Mouse (Mus musculus) embryonic facial prominence, embryonic 14.5 days (tissue): Measurements from ENCODE around the gene Phf7. TPM values are rescaled to one million over a fixed set of nuclear protein-coding genes. Genes with fewer than 3 reads are reported as not detected.

Experiments used
- ATAC-seq: fragments of 200-750 bp; cut with Nextera tagmentation; 2 replicates; pipeline ENCODE4 v1.8.0; 2017; ENCODE audit warnings: low read depth, moderate number of reproducible peaks, moderate TSS enrichment
- DNase-seq: peaks from one replicate; pipeline ENCODE4 v3.0.0-alpha.2; 2015; ENCODE audit warnings: low spot score
- H3K27ac ChIP-seq: fragments of 300-500 bp; sonication (generic); replicated peaks from 2 replicates; pipeline ENCODE4 v1.5.1; 2014; ENCODE audit warnings: low read depth, mild to moderate bottlenecking, low read length, moderate library complexity
- H3K27me3 ChIP-seq: fragments of 300-500 bp; sonication (generic); replicated peaks from 2 replicates; pipeline ENCODE4 v1.6.1; 2014; ENCODE audit warnings: low read length; ENCODE audit not compliant: control insufficient read depth, insufficient read depth
- H3K36me3 ChIP-seq: fragments of 300-500 bp; sonication (generic); 2 replicates; pipeline ENCODE4 v1.6.1; 2014; ENCODE audit warnings: low read length, mixed read lengths; ENCODE audit not compliant: control insufficient read depth, insufficient read depth
- H3K4me1 ChIP-seq: fragments of 300-500 bp; sonication (generic); 2 replicates; pipeline ENCODE4 v1.6.1; 2014; ENCODE audit warnings: antibody characterized with exemption, low read length; ENCODE audit not compliant: control insufficient read depth, insufficient read depth
- H3K4me2 ChIP-seq: fragments of 300-500 bp; sonication (generic); 2 replicates; pipeline ENCODE4 v1.6.1; 2014; ENCODE audit warnings: low read depth, mild to moderate bottlenecking, low read length, moderate library complexity, mixed read lengths
- H3K4me3 ChIP-seq: fragments of 300-500 bp; sonication (generic); 2 replicates; pipeline ENCODE4 v1.5.1; 2014; ENCODE audit warnings: low read depth, mild to moderate bottlenecking, low read length
- H3K9ac ChIP-seq: fragments of 300-500 bp; sonication (generic); 2 replicates; pipeline ENCODE4 v1.6.1; 2014; ENCODE audit warnings: low read depth, mild to moderate bottlenecking, low read length, moderate library complexity, mixed read lengths
- H3K9me3 ChIP-seq: fragments of 300-500 bp; sonication (generic); 2 replicates; pipeline ENCODE4 v1.6.1; 2016; ENCODE audit warnings: low read length; ENCODE audit not compliant: control insufficient read depth
- WGBS: fragments of 180-500 bp; shearing (Covaris S2); extraction: QIAGEN DNeasy Blood & Tissue Kit; methylation state at CpG from one replicate; pipeline ENCODE4 v1.1.7; 2014; 5-methylcytosine and 5-hydroxymethylcytosine counted together
- polyA plus RNA-seq: library from polyadenylated mRNA; unstranded; fragments of >200 nt; fragmentation: Nextera tagmentation; extraction: Ambion mirVana; gene quantifications from 2 replicates; pipeline ENCODE4 v1.2.1, GENCODE M21; 2014

Phf7 gene
- polyA plus RNA-seq, 1 experiment from 2014 or later, result 10.0 TPM

GRCm38 (mm10) chr14:31188771-31189181 is 62.3 kb downstream of the Phf7 start:
- 87% methylated on average over 6 of the region's 6 CpGs for WGBS
- Histone ChIP-seq H3K9ac (no peak overlapping the region), H3K4me3 (no peak overlapping the region), H3K9me3 (no peaks in the 10 kb centered on the region), H3K36me3 (peaks cover 100% of the 10 kb centered on the region), H3K4me2 (no peak overlapping the region), H3K27me3 (no peaks in the 10 kb centered on the region), H3K27ac (no peak overlapping the region), H3K4me1 (no peaks in the 10 kb centered on the region)
- DNase-seq, result no peak
- no peak for ATAC-seq

Other genes with a start within 250 kb of the Phf7 start
- 74.2 and 76.1 TPM in 2 replicates for gene Glt8d1, start 249.9 kb downstream of the Phf7 start, polyA plus RNA-seq
- 455 and 472 TPM in 2 replicates for gene Spcs1, start 249.6 kb downstream of the Phf7 start, polyA plus RNA-seq
- gene Pbrm1, start 232.2 kb downstream of the Phf7 start, polyA plus RNA-seq, result 84.6 and 96.5 TPM in 2 replicates
- gene Gnl3, start 232.2 kb downstream of the Phf7 start, polyA plus RNA-seq, result 107 and 109 TPM in 2 replicates
- 62.3 and 64.8 TPM in 2 replicates for gene Smim4, start 122.4 kb downstream of the Phf7 start, polyA plus RNA-seq
- 362 and 371 TPM in 2 replicates for gene Nt5dc2, start 120.3 kb downstream of the Phf7 start, polyA plus RNA-seq
- 69.4 and 76.1 TPM in 2 replicates for gene Stab1, start 82.7 kb downstream of the Phf7 start, polyA plus RNA-seq
- gene Tnnc1, start 43.0 kb downstream of the Phf7 start, polyA plus RNA-seq, result 546 and 580 TPM in 2 replicates
- 296 and 339 TPM in 2 replicates for gene Nisch, start 34.4 kb downstream of the Phf7 start, polyA plus RNA-seq
- 0.51 and 0.54 TPM in 2 replicates for gene Sema3g, start 33.5 kb downstream of the Phf7 start, polyA plus RNA-seq
- 60.7 and 69.6 TPM in 2 replicates for gene Bap1, start 133 bp upstream of the Phf7 start, polyA plus RNA-seq
- gene Dnah1, start 72.6 kb upstream of the Phf7 start, polyA plus RNA-seq, result 5.9 and 7.6 TPM in 2 replicates
- gene Capn7, start 85.3 kb upstream of the Phf7 start, polyA plus RNA-seq, result 43.8 and 47.4 TPM in 2 replicates
- gene Sh3bp5, start 184.8 kb upstream of the Phf7 start, polyA plus RNA-seq, result 19.7 and 24.1 TPM in 2 replicates
- 22.6 and 22.9 TPM in 2 replicates for gene Eaf1, start 243.1 kb upstream of the Phf7 start, polyA plus RNA-seq
- 54.0 and 58.6 TPM in 2 replicates for gene Mettl6, start 243.7 kb upstream of the Phf7 start, polyA plus RNA-seq